Mouse (Mus musculus) heart, postnatal 0 days (tissue): ENCODE measurements around the gene Xpnpep3.

Experiments used
- CTCF ChIP-seq: IDR thresholded peaks from 2 replicates; pipeline ENCODE4 v1.5.1; 2016; ENCODE audit warnings: antibody characterized with exemption, control low read depth, low read depth
- EP300 ChIP-seq: IDR thresholded peaks from 2 replicates; pipeline ENCODE4 v1.6.1; 2016; ENCODE audit warnings: antibody characterized with exemption, low read depth

DNA sequence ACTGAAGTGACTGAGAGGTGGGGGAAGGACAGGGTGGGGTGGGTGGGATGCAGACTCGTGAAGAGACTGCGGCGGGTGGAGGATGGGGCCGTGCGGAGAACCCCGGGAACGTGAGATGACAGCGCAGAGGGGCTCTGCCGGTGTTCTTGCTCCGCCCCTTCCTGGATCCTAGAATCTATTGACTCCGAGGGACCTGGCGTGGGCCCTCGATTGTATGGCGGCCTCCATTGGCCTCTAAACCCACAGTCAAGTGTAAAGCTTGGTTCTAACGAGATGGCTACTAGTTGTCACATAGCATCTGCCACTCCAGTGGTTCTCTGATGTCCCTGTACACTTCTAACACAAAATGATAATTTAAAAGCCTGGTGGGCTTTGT, 66.8 kb downstream of the Xpnpep3 start:
- TF ChIP-seq CTCF: no peak
- no peak for TF ChIP-seq EP300
